Mouse (Mus musculus) heart, postnatal 0 days (tissue): ENCODE measurements around the gene Btaf1.

ENCODE experiments used
- CTCF ChIP-seq: IDR thresholded peaks from 2 replicates; pipeline ENCODE4 v1.5.1; 2016; ENCODE audit warnings: antibody characterized with exemption, control low read depth, low read depth
- EP300 ChIP-seq: IDR thresholded peaks from 2 replicates; pipeline ENCODE4 v1.6.1; 2016; ENCODE audit warnings: antibody characterized with exemption, low read depth

DNA sequence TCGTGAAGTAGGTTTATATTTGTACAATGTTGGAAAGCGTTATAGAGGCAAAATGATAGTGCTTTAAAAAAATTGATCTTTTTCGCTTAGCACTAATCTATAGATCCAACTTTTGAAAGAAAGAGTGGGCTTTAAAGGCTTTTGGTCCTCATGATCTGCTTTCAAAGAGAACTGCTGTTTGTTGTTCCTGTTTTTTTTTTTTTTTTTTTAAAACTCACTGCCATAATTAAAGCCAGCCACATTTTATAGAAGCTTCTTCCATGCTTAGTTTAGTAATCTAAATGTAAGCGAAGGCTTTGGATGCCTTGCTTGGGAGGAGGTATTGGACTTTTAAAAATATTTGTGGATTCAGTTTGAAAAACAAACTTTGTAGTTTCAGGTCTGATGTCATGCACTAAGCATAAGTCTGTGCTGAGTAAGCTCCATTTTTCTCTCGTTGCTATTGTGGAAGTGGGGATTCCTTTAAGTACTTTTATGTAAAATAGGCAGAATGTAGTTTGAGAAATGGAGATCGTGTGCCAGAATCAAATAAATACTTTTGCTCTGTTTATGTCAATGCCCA, 2.0 kb downstream of the Btaf1 start:
- TF ChIP-seq EP300 (no peak), CTCF (no peak)
